ENCODE assay signal across 8 mouse cellular contexts in the genomic region with DNA sequence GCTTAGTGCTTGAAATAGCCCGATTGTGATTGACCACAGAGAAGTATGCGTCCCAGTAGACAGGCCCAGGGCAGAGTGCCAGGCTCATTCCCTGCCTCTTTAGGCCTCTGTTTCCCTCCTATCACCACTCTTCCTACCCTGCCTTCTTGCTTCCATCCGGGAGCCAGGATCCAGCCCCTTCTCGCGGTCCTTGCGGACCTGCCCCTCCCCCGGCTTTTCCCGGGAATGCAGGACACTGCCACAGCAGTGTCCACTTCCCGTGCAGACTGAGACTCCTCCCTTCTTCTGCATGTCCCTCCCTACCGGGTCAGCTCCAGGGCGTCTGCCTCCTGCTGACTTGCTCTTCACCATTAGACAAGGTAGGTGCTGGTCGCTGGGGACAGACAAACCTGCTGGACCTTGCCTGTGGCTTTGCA. TPM values are rescaled to one million over a fixed set of nuclear protein-coding genes. Genes with fewer than 3 reads are reported as not detected.
DNase-seq lines count a peak whose midpoint lies in the region; ATAC-seq and TF ChIP-seq lines count a peak whose summit lies in the region.

No protein-coding gene starts in this region.

- no peaks in the 10 kb centered on the region for H3K9me3 ChIP-seq in heart, embryonic 16.5 days (replicated peaks; ENCODE audit: control insufficient read depth, low read length)

- H3ac ChIP-seq in C2C12 (ENCODE audit: control insufficient read depth, insufficient read length, low read depth), result peak overlapping the region; percentile 7

- peak overlapping the region; percentile 12; the same call in 1 of the 2 replicates for H3K9ac ChIP-seq in heart, embryonic 16.5 days (ENCODE audit: low read length)

- peak; percentile 56 for DNase-seq in embryo, embryonic 10 days (ENCODE audit: low spot score)
- DNase-seq in kidney, postnatal 4 days, result peak; percentile 80 to 89
- DNase-seq in mesoderm, embryonic 11.5 days (ENCODE audit: low read depth, low spot score), result peak; percentile 55
- no peak for DNase-seq in layer of hippocampus, adult 2 months (ENCODE audit: low spot score in 2 of 2)

- no peak for TF ChIP-seq CTCF in C2C12 (IDR thresholded peaks at IDR 0.05; ENCODE audit: control insufficient read depth, insufficient read depth, insufficient read length)
- no peak for TF ChIP-seq CTCF in layer of hippocampus, adult 2 months (conservative IDR thresholded peaks at IDR 0.05)

- H3K27ac ChIP-seq in heart, embryonic 16.5 days (ENCODE audit: low read length), result peak overlapping the region; percentile 72
- H3K27ac ChIP-seq in layer of hippocampus, adult 2 months, result no peak overlapping the region

- H3K27me3 ChIP-seq in C2C12 (ENCODE audit: control insufficient read depth, insufficient read depth, insufficient read length), result no peaks in the 10 kb centered on the region
- no peaks in the 10 kb centered on the region for H3K27me3 ChIP-seq in heart, embryonic 16.5 days (ENCODE audit: control insufficient read depth, insufficient read depth, low read length)

- H3K4me1 ChIP-seq in heart, embryonic 16.5 days (ENCODE audit: control insufficient read depth, insufficient read depth, low read length), result peaks cover 21% of the 10 kb centered on the region

- H3K79me3 ChIP-seq in C2C12 (ENCODE audit: low read depth), result no peaks in the 10 kb centered on the region

- H3K36me3 ChIP-seq in C2C12 (ENCODE audit: control insufficient read depth, insufficient read depth), result no peaks in the 10 kb centered on the region
- no peaks in the 10 kb centered on the region for H3K36me3 ChIP-seq in heart, embryonic 16.5 days (ENCODE audit: control insufficient read depth, insufficient read depth)

- WGBS in heart, embryonic 16.5 days, result 6% methylated on average over 12 of the region's 12 CpGs

- H3K79me2 ChIP-seq in C2C12 (ENCODE audit: control insufficient read depth, insufficient read depth), result no peaks in the 10 kb centered on the region

- no peak overlapping the region for H3K4me3 ChIP-seq in C2C12 (ENCODE audit: insufficient read depth, poor library complexity, severe bottlenecking)
- peak overlapping the region; percentile 15 for H3K4me3 ChIP-seq in heart, embryonic 16.5 days (ENCODE audit: low read length)
- no peak overlapping the region; the same call in 1 of the 2 replicates for H3K4me3 ChIP-seq in layer of hippocampus, adult 2 months

- H3K4me2 ChIP-seq in heart, embryonic 16.5 days (ENCODE audit: low read depth, low read length), result peak overlapping the region; percentile 47

- ATAC-seq in heart, embryonic 16.5 days (replicated peaks; ENCODE audit: extremely low read depth, insufficient read depth, low FRiP score), result peak; percentile 85
- no peak for ATAC-seq in erythroblast, adult 5-6 weeks (replicated peaks; ENCODE audit: low FRiP score, poor library complexity, severe bottlenecking)
- no peak for ATAC-seq in frontal cortex, adult (ENCODE audit: low TSS enrichment)

TF ChIP-seq in C2C12, 6 proteins besides CTCF, POLR2A, EP300 and RAD21:
- TF ChIP-seq MYOG (IDR thresholded peaks at IDR 0.05; ENCODE audit: control insufficient read depth, extremely low read depth, insufficient read length) (no peak), MYOD1 (IDR thresholded peaks at IDR 0.05; ENCODE audit: control insufficient read depth, insufficient read length, low read depth) (no peak), USF1 (IDR thresholded peaks at IDR 0.05; ENCODE audit: low read depth) (no peak), MAX (IDR thresholded peaks at IDR 0.05) (no peak), CEBPB (IDR thresholded peaks at IDR 0.05; ENCODE audit: low read depth) (no peak)

RNA-seq across cellular contexts. Expression of a gene that starts 3.4 kb away (rescaled TPM):
- 5.3 TPM for polyA plus RNA-seq in C2C12 (2012; fragmentation: generic; extraction: Trizol)
- 10.9 and 12.2 TPM in 2 replicates for polyA plus RNA-seq in heart, embryonic 16.5 days (2015; fragmentation: Nextera tagmentation; extraction: Ambion mirVana)
- total RNA-seq in erythroblast, adult 5-6 weeks (2015; ENCODE audit: low replicate concordance), result 2.3 TPM in 1 of 2 replicates, not detected in the other
- total RNA-seq in erythroblast, adult 5-6 weeks (2017; ENCODE audit: low replicate concordance), result 3.5 and 6.5 TPM in 2 replicates
- total RNA-seq in layer of hippocampus, adult 2 months (2021), result 10 to 100 TPM; 12.7 to 12.8 TPM

RNA-seq across cellular contexts. Expression of a gene that starts 33.0 kb away (rescaled TPM):
- polyA plus RNA-seq in C2C12 (2012; fragmentation: generic; extraction: Trizol), result 619 TPM
- polyA plus RNA-seq in heart, embryonic 16.5 days (2015; fragmentation: Nextera tagmentation; extraction: Ambion mirVana), result 359 and 373 TPM in 2 replicates
- 78.2 and 109 TPM in 2 replicates for total RNA-seq in erythroblast, adult 5-6 weeks (2015; ENCODE audit: low replicate concordance)
- total RNA-seq in erythroblast, adult 5-6 weeks (2017; ENCODE audit: low replicate concordance), result 91.2 and 109 TPM in 2 replicates
- 100 to 1,000 TPM; 236 to 247 TPM for total RNA-seq in layer of hippocampus, adult 2 months (2021)

RNA-seq across cellular contexts. Expression of a gene that starts 33.1 kb away (rescaled TPM):
- polyA plus RNA-seq in C2C12 (2012; fragmentation: generic; extraction: Trizol), result 34.0 TPM
- 14.4 and 14.8 TPM in 2 replicates for polyA plus RNA-seq in heart, embryonic 16.5 days (2015; fragmentation: Nextera tagmentation; extraction: Ambion mirVana)
- total RNA-seq in erythroblast, adult 5-6 weeks (2015; ENCODE audit: low replicate concordance), result 5.4 and 6.5 TPM in 2 replicates
- 2.1 and 2.4 TPM in 2 replicates for total RNA-seq in erythroblast, adult 5-6 weeks (2017; ENCODE audit: low replicate concordance)
- 10 to 100 TPM; 11.2 to 11.3 TPM for total RNA-seq in layer of hippocampus, adult 2 months (2021)

RNA-seq across cellular contexts. Expression of a gene that starts 37.7 kb away (rescaled TPM):
- 22.5 TPM for polyA plus RNA-seq in C2C12 (2012; fragmentation: generic; extraction: Trizol)
- 29.0 and 31.3 TPM in 2 replicates for polyA plus RNA-seq in heart, embryonic 16.5 days (2015; fragmentation: Nextera tagmentation; extraction: Ambion mirVana)
- total RNA-seq in erythroblast, adult 5-6 weeks (2015; ENCODE audit: low replicate concordance), result 32.1 and 35.5 TPM in 2 replicates
- total RNA-seq in erythroblast, adult 5-6 weeks (2017; ENCODE audit: low replicate concordance), result 54.5 and 59.6 TPM in 2 replicates
- total RNA-seq in layer of hippocampus, adult 2 months (2021), result 100 to 1,000 TPM; 186 to 194 TPM

Comparison
In these comparisons a context has a peak if more than half of its experiments do, and no peak if none do; other contexts are left out.
1. DNase-seq: peak in embryo, embryonic 10 days (single experiment), kidney, postnatal 4 days (2 of 2) and mesoderm, embryonic 11.5 days (single experiment); none in layer of hippocampus, adult 2 months (0 of 2).